In genomic region chr5:27481706-27482105, GRCm38 (mm10) we compare ENCODE assay signal across 29 mouse cellular contexts. TPM values are rescaled to one million over a fixed set of nuclear protein-coding genes. Genes with fewer than 3 reads are reported as not detected.
DNase-seq lines count a peak whose midpoint lies in the region; ATAC-seq and TF ChIP-seq lines count a peak whose summit lies in the region.
"Had no signal": no experiment of that assay in that cellular context is flagged by ENCODE, and none has a peak within 500 bp of the region (broad histone marks: within the 10 kb centered on the region; RNA-seq: fewer than 3 reads in every experiment).

No protein-coding gene starts in this region.

- intact Hi-C loops in left cerebral cortex, postnatal 4 days (cut with DNase I) = no loop called here

- DNase-seq in hindbrain, embryonic 14.5 days (ENCODE audit: low spot score) = no peak
- DNase-seq in hindbrain, postnatal 0 days (ENCODE audit: low spot score) = no peak
- peak; percentile 24 for DNase-seq in left cerebral cortex, postnatal 4 days
- no peak for DNase-seq in left cerebral cortex, adult 9 months (ENCODE audit: low spot score in 2 of 2)
- DNase-seq in cerebellum, adult 9-11 months = peak; percentile 40
- peak; percentile 27 to 33 for DNase-seq in layer of hippocampus, postnatal 36 days
- no peak for DNase-seq in liver
- DNase-seq: adrenal gland, postnatal 10 days; kidney, adult 9 months; kidney, postnatal 25 days; lung, embryonic 14.5 days; right cerebral cortex, postnatal 14 days had no signal

- ATAC-seq in hindbrain, embryonic 14.5 days (ENCODE audit: low FRiP score) = no peak
- no peak for ATAC-seq in hindbrain, postnatal 0 days
- ATAC-seq: activated CD4-positive, CD25-positive, alpha-beta regulatory T cell, adult 4 months; forebrain, embryonic 14.5 days; intestine, embryonic 15.5 days had no signal

- H3K4me1 ChIP-seq in hindbrain, embryonic 14.5 days (replicated peaks; ENCODE audit: control insufficient read depth, insufficient read depth, low read length) = no peaks in the 10 kb centered on the region
- H3K4me1 ChIP-seq in hindbrain, postnatal 0 days (ENCODE audit: insufficient read depth, low read length) = no peaks in the 10 kb centered on the region
- H3K4me1 ChIP-seq: heart, embryonic 10.5 days; intestine, embryonic 15.5 days; neural tube, embryonic 12.5 days had no signal

- H3K27me3 ChIP-seq in hindbrain, embryonic 14.5 days (ENCODE audit: control insufficient read depth, insufficient read depth, low read length) = no peaks in the 10 kb centered on the region
- H3K27me3 ChIP-seq in hindbrain, postnatal 0 days (ENCODE audit: insufficient read depth, low read length) = no peaks in the 10 kb centered on the region
- H3K27me3 ChIP-seq: intestine, embryonic 15.5 days; midbrain, embryonic 12.5 days; neural tube, embryonic 12.5 days had no signal

- H3K9me3 ChIP-seq in hindbrain, embryonic 14.5 days (ENCODE audit: control insufficient read depth, low read length) = no peaks in the 10 kb centered on the region
- no peaks in the 10 kb centered on the region for H3K9me3 ChIP-seq in hindbrain, postnatal 0 days (ENCODE audit: low read length)
- H3K9me3 ChIP-seq: heart, embryonic 10.5 days; intestine, embryonic 15.5 days; midbrain, embryonic 12.5 days; neural tube, embryonic 12.5 days had no signal

- no peak for TF ChIP-seq CTCF in hindbrain, postnatal 0 days (IDR thresholded peaks at IDR 0.05; ENCODE audit: low read depth)

- H3K9ac ChIP-seq in hindbrain, embryonic 14.5 days = no peak overlapping the region
- H3K9ac ChIP-seq in hindbrain, postnatal 0 days (replicated peaks; ENCODE audit: low read length) = no peak overlapping the region
- H3K9ac ChIP-seq: intestine, embryonic 15.5 days; liver, embryonic 14.5 days; lung, embryonic 14.5 days; midbrain, embryonic 12.5 days; neural tube, embryonic 12.5 days had no signal

- WGBS in hindbrain, embryonic 14.5 days = 75% methylated on average over 2 of the region's 2 CpGs
- 74% methylated on average over 2 of the region's 2 CpGs for WGBS in hindbrain, postnatal 0 days

- 0 out of 2 replicates have a peak overlapping the region, but pooled peaks have one; percentile 26 for H3K27ac ChIP-seq in hindbrain, embryonic 14.5 days
- no peak overlapping the region for H3K27ac ChIP-seq in hindbrain, postnatal 0 days
- H3K27ac ChIP-seq: heart, embryonic 10.5 days; intestine, embryonic 15.5 days; liver, embryonic 14.5 days; midbrain, embryonic 12.5 days; neural tube, embryonic 12.5 days had no signal

- H3K36me3 ChIP-seq in hindbrain, embryonic 14.5 days (replicated peaks; ENCODE audit: control insufficient read depth, insufficient read depth) = no peaks in the 10 kb centered on the region
- H3K36me3 ChIP-seq in hindbrain, postnatal 0 days (ENCODE audit: insufficient read depth, low read length) = no peaks in the 10 kb centered on the region
- H3K36me3 ChIP-seq: heart, embryonic 10.5 days; intestine, embryonic 15.5 days; midbrain, embryonic 12.5 days; neural tube, embryonic 12.5 days had no signal

- no peak overlapping the region for H3K4me2 ChIP-seq in hindbrain, embryonic 14.5 days (replicated peaks)
- no peak overlapping the region for H3K4me2 ChIP-seq in hindbrain, postnatal 0 days (ENCODE audit: low read depth, low read length)
- H3K4me2 ChIP-seq: intestine, embryonic 15.5 days; lung, embryonic 14.5 days; midbrain, embryonic 12.5 days; neural tube, embryonic 12.5 days had no signal

- H3K4me3 ChIP-seq in hindbrain, embryonic 14.5 days (replicated peaks; ENCODE audit: low read length) = no peak overlapping the region
- H3K4me3 ChIP-seq in hindbrain, postnatal 0 days (ENCODE audit: low read length) = no peak overlapping the region
- H3K4me3 ChIP-seq: heart, embryonic 10.5 days; intestine, embryonic 15.5 days; midbrain, embryonic 12.5 days; neural tube, embryonic 12.5 days had no signal

RNA-seq across cellular contexts. Expression of gene Speer4b, which starts 19.5 kb away (rescaled TPM):
- 0.52 and 0.54 TPM in 2 replicates for polyA plus RNA-seq in hindbrain, embryonic 14.5 days (2014; fragmentation: Nextera tagmentation; extraction: Ambion mirVana)
- not detected in 2 replicates for total RNA-seq in hindbrain, postnatal 0 days (2014; rRNA removed)
- polyA plus RNA-seq in hindbrain, postnatal 0 days (2015; fragmentation: Nextera tagmentation; extraction: Ambion mirVana) = 0.52 and 0.58 TPM in 2 replicates
- not detected for total RNA-seq in left cerebral cortex, postnatal 4 days (2021)
- total RNA-seq in layer of hippocampus, postnatal 36 days (2021) = not detected
- total RNA-seq: adrenal gland, postnatal 10 days; gastrocnemius, adult 8-10 months; hematopoietic stem cell, adult 5-6 weeks; left cerebral cortex, postnatal 25 days; megakaryocyte, adult 5-6 weeks; MEL had no signal
- polyA plus RNA-seq: activated CD4-positive, CD25-positive, alpha-beta regulatory T cell, adult 4 months; C2C12; forebrain, embryonic 14.5 days; frontal cortex, adult 2 months; heart, embryonic 10.5 days; heart, embryonic 16.5 days; intestine, embryonic 15.5 days; limb, embryonic 14.5 days; liver, embryonic 14.5 days; lung, embryonic 14.5 days; urinary bladder, adult 2 months had no signal

Comparison
In these comparisons a context has a peak if more than half of its experiments do, and no peak if none do; other contexts are left out.
1. DNase-seq: peak in left cerebral cortex, postnatal 4 days (single experiment), cerebellum, adult 9-11 months (single experiment) and layer of hippocampus, postnatal 36 days (2 of 2); none in hindbrain, embryonic 14.5 days (single experiment), hindbrain, postnatal 0 days (single experiment), left cerebral cortex, adult 9 months (0 of 2) and liver (single experiment).